Comparison of ENCODE assay signal across 26 mouse cellular contexts in the genomic region with DNA sequence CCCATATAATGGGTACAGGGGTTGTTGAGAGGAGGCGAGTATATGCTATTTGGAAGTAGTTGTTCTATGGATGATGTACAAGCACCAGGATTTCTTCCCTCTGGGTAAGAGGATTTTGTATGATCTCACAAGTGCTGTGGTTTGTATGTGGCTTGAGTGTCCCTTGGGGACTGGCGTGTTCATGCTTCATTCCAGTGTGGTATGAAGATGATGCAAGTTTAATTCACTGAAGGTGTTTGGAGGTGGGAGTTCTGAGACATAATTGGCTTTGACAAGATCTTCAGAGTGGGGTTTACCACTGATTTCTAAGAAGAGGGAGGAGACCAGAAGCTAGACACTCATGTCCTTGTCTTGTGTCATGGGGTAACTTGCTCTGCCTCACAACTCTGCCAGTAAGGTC.
"Had no signal": no experiment of that assay in that cellular context is flagged by ENCODE, and none has a peak within 500 bp of the region (broad histone marks: within the 10 kb centered on the region; RNA-seq: fewer than 3 reads in every experiment).

No protein-coding gene starts in this region.

- ATAC-seq: hindbrain, embryonic 16.5 days; inflammation-experienced regulatory T-cells, adult 6 months; intestine, embryonic 15.5 days; intestine, postnatal 0 days; liver, embryonic 12.5 days had no signal

- H3K4me3 ChIP-seq: gastrocnemius, adult 2 months; heart, embryonic 10.5 days; heart, embryonic 12.5 days; hindbrain, embryonic 10.5 days; hindbrain, embryonic 12.5 days; intestine, embryonic 15.5 days; layer of hippocampus, adult 2 months; left cerebral cortex, adult 2 months; limb, embryonic 13.5 days; limb, embryonic 15.5 days; liver, embryonic 12.5 days had no signal

- H3K27me3 ChIP-seq: heart, embryonic 12.5 days; hindbrain, embryonic 12.5 days; intestine, embryonic 15.5 days; limb, embryonic 13.5 days; limb, embryonic 15.5 days; liver, embryonic 12.5 days had no signal

- H3K36me3 ChIP-seq: heart, embryonic 10.5 days; heart, embryonic 12.5 days; hindbrain, embryonic 10.5 days; hindbrain, embryonic 12.5 days; intestine, embryonic 15.5 days; limb, embryonic 13.5 days; limb, embryonic 15.5 days; liver, embryonic 12.5 days had no signal

- H3K4me2 ChIP-seq: heart, embryonic 12.5 days; hindbrain, embryonic 12.5 days; hindbrain, embryonic 14.5 days; intestine, embryonic 15.5 days; limb, embryonic 13.5 days; limb, embryonic 15.5 days; liver, embryonic 12.5 days had no signal

- DNase-seq: gastrocnemius, adult 2 months; gastrocnemius, postnatal 10 days; gastrocnemius, postnatal 25 days; heart, adult 18-20 months; heart, postnatal 10 days; heart, postnatal 4 days; kidney, adult 18-20 months; kidney, adult 8-10 months; kidney, postnatal 10 days; kidney, postnatal 25 days; kidney, postnatal 4 days; left cerebral cortex, postnatal 4 days had no signal
